Mouse (Mus musculus) liver, embryonic 16.5 days (tissue): ENCODE data around the gene Rpl3. TPM values are rescaled to one million over a fixed set of nuclear protein-coding genes. Genes with fewer than 3 reads are reported as not detected.

Source experiments
- ATAC-seq: fragments of 200-750 bp; cut with Nextera tagmentation; 2 replicates; pipeline ENCODE4 v1.8.0; 2017; ENCODE audit warnings: low read depth, mild to moderate bottlenecking, moderate number of reproducible peaks, moderate library complexity
- H3K27ac ChIP-seq: fragments of 300-500 bp; sonication (generic); 2 replicates; pipeline ENCODE4 v1.5.1; 2014; ENCODE audit warnings: mild to moderate bottlenecking, low read length
- H3K27me3 ChIP-seq: fragments of 300-500 bp; sonication (generic); 2 replicates; pipeline ENCODE4 v1.6.1; 2014; ENCODE audit warnings: low read depth, low read length, mixed read lengths; ENCODE audit not compliant: control insufficient read depth, insufficient read depth
- H3K36me3 ChIP-seq: fragments of 300-500 bp; sonication (generic); 2 replicates; pipeline ENCODE4 v1.6.1; 2014; ENCODE audit warnings: mild to moderate bottlenecking; ENCODE audit not compliant: control insufficient read depth, insufficient read depth
- H3K4me1 ChIP-seq: fragments of 300-500 bp; sonication (generic); 2 replicates; pipeline ENCODE4 v1.6.1; 2014; ENCODE audit warnings: low read depth, low read length, mixed read lengths; ENCODE audit not compliant: control insufficient read depth
- H3K4me2 ChIP-seq: fragments of 300-500 bp; sonication (generic); 2 replicates; pipeline ENCODE4 v1.6.1; 2014; ENCODE audit warnings: low read depth, low read length, mixed read lengths
- H3K4me3 ChIP-seq: fragments of 300-500 bp; sonication (generic); 2 replicates; pipeline ENCODE4 v1.5.1; 2014; ENCODE audit warnings: low read depth, mild to moderate bottlenecking, low read length
- H3K9ac ChIP-seq: fragments of 300-500 bp; sonication (generic); 2 replicates; pipeline ENCODE4 v1.6.1; 2014; ENCODE audit warnings: low read depth, low read length
- H3K9me3 ChIP-seq: fragments of 300-500 bp; sonication (generic); replicated peaks from 2 replicates; pipeline ENCODE4 v1.6.1; 2016; ENCODE audit warnings: low read length; ENCODE audit not compliant: control insufficient read depth
- WGBS: fragments of 180-500 bp; shearing (Covaris S2); extraction: QIAGEN DNeasy Blood & Tissue Kit; methylation state at CpG from one replicate; pipeline ENCODE4 v1.1.7; 2014; ENCODE audit not compliant: insufficient replicate concordance; 5-methylcytosine and 5-hydroxymethylcytosine counted together
- polyA plus RNA-seq: library from polyadenylated mRNA; unstranded; fragments of >200 nt; fragmentation: Nextera tagmentation; extraction: Ambion mirVana; gene quantifications from 2 replicates; pipeline ENCODE4 v1.2.1, GENCODE M21; 2015

The Rpl3 gene
- polyA plus RNA-seq, 1 experiment from 2014 or later = 481 TPM

DNA sequence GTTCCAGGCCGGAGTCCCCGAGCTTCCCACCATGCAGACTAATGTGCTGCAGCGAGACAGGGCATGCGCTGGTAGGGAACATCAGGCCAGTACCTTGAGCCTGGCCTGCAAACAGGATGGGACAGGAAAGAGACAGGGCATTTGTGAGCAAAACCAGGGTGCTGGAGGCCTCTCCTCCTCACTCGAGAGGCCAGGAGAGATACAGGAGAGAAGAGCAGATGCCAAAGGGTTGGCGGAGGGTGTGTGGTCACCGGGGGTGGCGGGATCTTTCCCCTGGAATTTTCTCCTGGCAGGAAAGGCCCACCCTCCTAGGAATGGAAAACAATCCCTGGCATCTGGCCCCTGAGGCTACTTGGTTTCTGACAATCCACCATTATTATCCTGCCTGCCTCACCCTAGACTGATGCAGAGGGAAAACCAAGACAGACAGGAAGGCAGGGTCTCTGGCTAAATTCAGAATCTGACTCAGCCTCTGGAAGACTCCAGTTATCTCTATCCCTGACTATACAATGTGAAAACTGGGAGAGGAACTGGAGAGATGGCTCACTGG, 21.5 kb downstream of the Rpl3 start:
- no peak for ATAC-seq
- Histone ChIP-seq H3K36me3 (no peaks in the 10 kb centered on the region), H3K4me1 (peaks cover 12% of the 10 kb centered on the region), H3K27me3 (no peaks in the 10 kb centered on the region; the same call in 1 of the 2 replicates), H3K9ac (no peak overlapping the region), H3K9me3 (no peaks in the 10 kb centered on the region), H3K27ac (no peak overlapping the region), H3K4me2 (no peak overlapping the region), H3K4me3 (no peak overlapping the region)
- WGBS = 58% methylated on average over 8 of the region's 8 CpGs

DNA sequence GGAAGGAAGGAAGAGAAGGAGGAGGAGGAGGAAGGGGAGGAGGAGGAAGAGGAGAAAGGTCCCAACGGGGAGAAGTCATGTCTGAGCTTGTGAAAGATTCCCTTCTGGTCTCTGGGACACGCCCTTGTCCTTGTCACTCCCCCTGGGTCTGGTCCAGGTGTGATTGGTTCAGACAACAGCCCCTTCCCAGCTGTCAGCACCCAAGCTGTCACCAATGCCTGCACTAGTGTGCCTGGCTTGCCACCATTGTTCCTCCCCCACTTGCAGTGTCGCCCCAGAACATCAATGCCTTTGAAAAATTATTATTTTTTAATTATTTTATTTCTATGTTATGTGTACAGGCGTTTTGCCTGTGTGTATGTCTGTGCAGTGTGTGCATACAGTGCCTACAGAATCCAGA, 22.5 kb downstream of the Rpl3 start:
- H3K4me3 ChIP-seq = no peak overlapping the region
- no peak overlapping the region for H3K9ac ChIP-seq
- no peaks in the 10 kb centered on the region for H3K9me3 ChIP-seq
- no peak overlapping the region for H3K27ac ChIP-seq
- ATAC-seq = no peak
- WGBS = 45% methylated on average over 4 of the region's 4 CpGs
- peaks cover 6% of the 10 kb centered on the region; the same call in 1 of the 2 replicates for H3K4me1 ChIP-seq
- H3K4me2 ChIP-seq = no peak overlapping the region
- H3K36me3 ChIP-seq = no peaks in the 10 kb centered on the region
- H3K27me3 ChIP-seq = no peaks in the 10 kb centered on the region; the same call in 1 of the 2 replicates

DNA sequence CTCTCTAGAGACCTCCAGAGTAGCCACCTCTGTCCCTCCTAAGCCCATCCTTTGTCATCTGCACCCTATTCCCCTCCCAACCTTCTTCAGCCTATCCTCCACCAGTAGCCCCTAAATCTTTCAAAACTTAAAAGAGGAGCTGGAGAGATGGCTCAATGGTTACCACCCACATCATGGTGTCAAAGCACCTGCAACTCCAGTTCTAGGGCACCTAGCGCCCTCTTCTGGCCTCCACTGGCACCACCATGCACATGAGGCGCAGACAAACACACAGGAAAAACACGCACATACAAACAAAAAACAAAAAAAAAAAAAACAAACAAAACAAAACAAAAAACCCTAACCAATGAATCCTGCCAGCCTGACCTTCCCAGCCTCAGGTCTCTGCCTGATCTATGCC, 25.1 kb downstream of the Rpl3 start:
- Histone ChIP-seq H3K27ac (no peak overlapping the region), H3K27me3 (no peaks in the 10 kb centered on the region), H3K4me1 (no peaks in the 10 kb centered on the region; the same call in 1 of the 2 replicates), H3K9ac (no peak overlapping the region), H3K4me3 (no peak overlapping the region), H3K4me2 (no peak overlapping the region), H3K9me3 (no peaks in the 10 kb centered on the region), H3K36me3 (no peaks in the 10 kb centered on the region)
- 38% methylated on average over 3 of the region's 3 CpGs for WGBS
- no peak for ATAC-seq

DNA sequence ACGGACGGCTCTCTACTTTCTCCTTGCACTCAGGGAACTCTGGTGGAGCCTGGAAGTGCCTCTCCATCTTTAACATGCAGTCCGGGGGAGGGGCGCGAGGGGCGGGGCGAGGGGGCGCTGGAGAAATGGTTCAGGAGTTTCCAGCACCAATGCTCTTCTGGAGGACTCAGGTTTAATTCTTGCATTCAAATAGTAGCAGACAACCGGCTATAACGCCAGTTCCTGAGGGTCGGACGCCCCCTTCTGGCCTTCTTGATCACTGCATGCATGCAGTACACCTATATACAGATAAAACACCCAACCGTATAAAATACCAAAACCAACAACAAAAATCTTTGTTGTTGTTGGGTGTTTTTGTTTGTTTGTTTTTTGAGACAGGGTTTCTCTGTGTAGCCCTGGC, 26.3 kb downstream of the Rpl3 start:
- no peaks in the 10 kb centered on the region; the same call in 1 of the 2 replicates for H3K4me1 ChIP-seq
- no peaks in the 10 kb centered on the region for H3K27me3 ChIP-seq
- ATAC-seq = no peak
- H3K36me3 ChIP-seq = no peaks in the 10 kb centered on the region
- H3K27ac ChIP-seq = no peak overlapping the region
- H3K4me2 ChIP-seq = no peak overlapping the region
- H3K9ac ChIP-seq = no peak overlapping the region
- WGBS = 23% methylated on average over 13 of the region's 13 CpGs
- no peaks in the 10 kb centered on the region for H3K9me3 ChIP-seq
- H3K4me3 ChIP-seq = no peak overlapping the region

DNA sequence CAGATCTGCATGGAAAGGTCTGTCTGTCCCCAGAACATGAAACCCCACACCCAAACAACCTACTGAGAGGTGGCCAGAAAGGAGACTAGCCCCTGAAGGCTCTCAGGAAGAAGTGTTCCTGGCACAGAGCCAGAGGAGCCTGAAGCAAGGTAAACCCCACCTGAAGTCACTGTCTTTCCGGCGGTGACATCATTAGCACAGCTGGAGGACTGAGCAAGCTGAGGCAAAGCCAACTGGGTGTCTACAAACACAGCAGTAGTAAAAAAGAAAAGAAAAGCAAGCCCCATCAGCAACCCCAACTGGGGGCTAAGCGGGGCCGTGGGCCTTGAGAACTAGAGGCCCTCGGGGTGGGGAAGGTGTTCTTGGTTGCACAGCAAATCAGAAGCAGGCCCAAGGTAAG, 26.7 kb downstream of the Rpl3 start:
- Histone ChIP-seq H3K9me3 (no peaks in the 10 kb centered on the region), H3K9ac (no peak overlapping the region), H3K4me1 (no peaks in the 10 kb centered on the region; the same call in 1 of the 2 replicates), H3K4me2 (no peak overlapping the region), H3K36me3 (no peaks in the 10 kb centered on the region), H3K27ac (no peak overlapping the region), H3K27me3 (no peaks in the 10 kb centered on the region), H3K4me3 (no peak overlapping the region)
- 82% methylated on average over 5 of the region's 5 CpGs for WGBS
- ATAC-seq = no peak

DNA sequence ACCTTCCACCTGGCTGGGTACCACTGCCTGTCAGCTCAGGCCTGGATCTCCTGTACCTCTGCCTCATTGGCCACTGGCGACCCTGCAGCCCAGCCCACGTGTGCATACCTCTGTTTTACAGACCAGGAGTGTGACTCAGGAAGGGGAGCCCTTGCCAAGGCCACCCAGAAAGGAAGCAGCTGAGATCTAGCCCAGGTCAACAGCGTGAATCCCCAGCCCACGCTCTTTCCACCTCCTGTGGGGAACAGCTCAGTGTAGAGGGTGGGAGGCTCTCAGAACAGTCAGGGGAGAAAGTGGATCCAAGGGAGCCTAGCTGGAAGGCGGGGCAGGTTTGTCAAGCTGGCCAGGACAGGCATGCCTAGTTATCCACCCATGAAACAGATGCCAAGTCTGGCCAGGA, 28.8 kb downstream of the Rpl3 start:
- H3K27ac ChIP-seq = no peak overlapping the region
- WGBS = 44% methylated on average over 5 of the region's 5 CpGs
- no peaks in the 10 kb centered on the region for H3K27me3 ChIP-seq

GRCm38 (mm10) chr15:80062339-80062738, 29.3 kb downstream of the Rpl3 start:
- no peaks in the 10 kb centered on the region for H3K27me3 ChIP-seq
- no peak overlapping the region for H3K4me3 ChIP-seq
- H3K4me2 ChIP-seq = no peak overlapping the region
- no peak overlapping the region for H3K27ac ChIP-seq
- no peak overlapping the region for H3K9ac ChIP-seq
- H3K4me1 ChIP-seq = no peaks in the 10 kb centered on the region; the same call in 1 of the 2 replicates
- WGBS = 63% methylated on average over 7 of the region's 9 CpGs
- ATAC-seq = no peak
- H3K9me3 ChIP-seq = no peaks in the 10 kb centered on the region
- H3K36me3 ChIP-seq = no peaks in the 10 kb centered on the region

More for the DNA sequence above, 28.8 kb downstream of the Rpl3 start:
- no peak for ATAC-seq
- Histone ChIP-seq H3K4me3 (no peak overlapping the region), H3K4me1 (no peaks in the 10 kb centered on the region; the same call in 1 of the 2 replicates), H3K36me3 (no peaks in the 10 kb centered on the region), H3K9me3 (no peaks in the 10 kb centered on the region), H3K9ac (no peak overlapping the region), H3K4me2 (no peak overlapping the region)

- no peak for ATAC-seq
- Histone ChIP-seq H3K4me3 (no peak overlapping the region), H3K4me2 (no peak overlapping the region), H3K36me3 (no peaks in the 10 kb centered on the region), H3K9ac (no peak overlapping the region), H3K27me3 (no peaks in the 10 kb centered on the region), H3K4me1 (no peaks in the 10 kb centered on the region; the same call in 1 of the 2 replicates), H3K9me3 (no peaks in the 10 kb centered on the region), H3K27ac (no peak overlapping the region)
- WGBS = 78% methylated on average over 4 of the region's 4 CpGs
Measured at GRCm38 (mm10) chr15:80061071-80061550, 30.6 kb downstream of the Rpl3 start.

DNA sequence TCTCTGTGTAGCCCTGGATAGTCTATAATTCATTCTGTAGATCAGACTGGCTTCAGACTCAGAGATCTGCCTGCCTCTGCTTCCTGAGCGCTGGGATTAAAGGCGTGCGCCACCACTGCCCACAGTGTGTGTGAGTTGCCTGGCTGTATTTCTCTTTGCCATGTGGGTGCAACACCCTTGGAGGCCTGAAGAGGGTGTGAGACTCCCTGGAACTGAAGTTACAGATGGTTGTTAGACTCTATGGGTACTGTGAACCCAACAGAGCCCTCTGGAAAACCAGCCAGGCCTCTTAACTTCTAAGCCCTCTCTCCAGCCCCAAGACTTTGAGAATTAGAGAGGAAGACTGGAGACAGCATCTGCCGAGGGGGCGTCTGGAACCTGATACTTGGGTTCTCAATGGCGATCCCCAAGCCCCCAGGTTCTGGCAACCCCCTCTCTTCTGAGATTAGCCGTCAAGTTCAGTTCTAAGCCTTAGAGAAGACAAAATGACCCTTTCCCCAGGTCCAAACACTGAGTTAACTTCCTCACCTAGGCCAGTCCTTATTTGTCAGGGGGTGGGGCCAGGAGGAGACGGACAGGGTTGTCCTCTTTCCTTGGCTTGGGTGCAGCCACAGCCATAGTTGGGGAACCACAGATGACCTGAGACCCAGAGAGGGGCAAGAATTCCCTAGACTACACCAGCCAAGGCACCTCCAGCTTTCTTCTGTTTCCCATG, 31.2 kb downstream of the Rpl3 start:
- Histone ChIP-seq H3K4me1 (no peaks in the 10 kb centered on the region; the same call in 1 of the 2 replicates), H3K4me3 (no peak overlapping the region), H3K9ac (no peak overlapping the region), H3K27ac (no peak overlapping the region), H3K9me3 (no peaks in the 10 kb centered on the region), H3K36me3 (no peaks in the 10 kb centered on the region), H3K27me3 (no peaks in the 10 kb centered on the region), H3K4me2 (no peak overlapping the region)
- no peak for ATAC-seq
- 80% methylated on average over 8 of the region's 8 CpGs for WGBS
